Mouse (Mus musculus) thymus, postnatal 14 days (tissue): Measurements from ENCODE around the gene B3galt4.

Experiments used
- DNase-seq: peaks from one replicate; pipeline ENCODE4 v3.0.0; 2021

B3galt4 gene

DNA sequence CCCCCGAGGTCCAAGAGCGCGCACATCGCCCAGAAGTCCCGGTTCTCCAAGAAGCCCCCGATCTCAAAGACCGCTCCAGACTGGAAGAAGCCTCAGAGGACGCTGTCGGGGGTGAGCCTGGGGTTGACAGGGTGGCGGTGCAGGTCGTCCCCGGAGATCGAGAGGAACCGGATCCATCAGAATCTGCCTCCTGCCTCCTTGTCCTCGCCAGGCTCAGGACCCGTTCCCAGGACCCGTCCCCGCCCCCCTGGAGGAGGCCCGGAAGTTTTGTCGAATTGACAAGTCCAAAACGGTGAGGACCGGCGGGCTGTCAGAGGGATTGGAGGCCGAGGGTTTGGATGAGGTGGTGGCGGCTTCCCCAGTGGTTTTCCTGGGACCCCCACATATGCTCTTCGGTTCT, 10.3 kb downstream of the B3galt4 start:
- DNase-seq = peak; percentile 51

DNA sequence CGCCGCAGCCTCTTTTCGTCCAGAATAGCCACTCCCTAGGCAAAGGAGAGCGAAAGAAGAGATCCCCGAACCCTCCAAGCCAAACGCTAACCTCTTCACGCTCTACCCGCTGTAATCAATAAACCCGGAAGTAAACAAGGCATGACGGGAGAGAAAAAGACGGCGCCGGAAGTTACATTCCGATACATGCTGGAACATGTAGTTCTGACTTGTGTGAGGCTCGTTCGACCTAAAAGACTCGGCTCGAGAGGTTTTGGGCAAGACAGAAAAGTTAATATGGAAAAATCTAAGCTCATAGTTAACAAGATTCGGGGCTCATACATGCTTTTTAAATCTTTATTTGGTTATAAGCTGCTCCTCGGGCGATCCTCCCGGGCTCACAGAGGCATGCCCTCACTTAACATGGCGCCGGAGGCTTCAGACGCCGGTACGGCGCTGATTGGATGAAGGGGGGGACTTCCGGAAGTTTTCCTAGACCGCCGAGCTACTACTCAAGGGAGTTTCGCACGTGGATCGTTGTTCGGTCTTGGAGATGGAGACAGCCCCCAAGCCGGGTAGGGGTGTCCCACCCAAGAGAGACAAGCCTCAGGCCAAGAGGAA, 11.0 kb downstream of the B3galt4 start, which contains the start of the genes Pfdn6 and Wdr46:
Gene Pfdn6 (minus strand): TSS at position 138 of the 600 bp plus-strand sequence.
Gene Wdr46 (plus strand): TSS at position 455 of the 600 bp plus-strand sequence.
- DNase-seq = peak; percentile 88

DNA sequence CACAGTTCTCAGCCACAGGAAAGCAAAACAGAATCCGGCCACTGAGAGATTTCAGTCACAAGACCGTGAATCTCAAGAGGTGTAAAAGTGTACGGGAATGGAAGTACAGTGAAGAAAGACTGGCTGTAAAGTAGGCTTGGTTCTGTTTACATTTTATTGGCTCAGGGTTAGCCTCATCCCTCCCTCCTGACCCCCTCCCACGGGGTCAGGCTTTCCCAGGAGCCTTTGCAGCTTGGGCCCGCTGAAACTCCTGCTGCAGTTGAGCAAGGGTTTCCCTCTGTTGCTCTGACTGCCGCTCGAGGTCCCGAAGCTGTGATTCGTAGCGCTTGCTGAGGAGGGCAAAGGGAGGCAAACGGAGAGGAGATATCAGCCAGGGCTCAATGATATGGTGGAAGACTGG, 12.5 kb downstream of the B3galt4 start:
- no peak for DNase-seq

DNA sequence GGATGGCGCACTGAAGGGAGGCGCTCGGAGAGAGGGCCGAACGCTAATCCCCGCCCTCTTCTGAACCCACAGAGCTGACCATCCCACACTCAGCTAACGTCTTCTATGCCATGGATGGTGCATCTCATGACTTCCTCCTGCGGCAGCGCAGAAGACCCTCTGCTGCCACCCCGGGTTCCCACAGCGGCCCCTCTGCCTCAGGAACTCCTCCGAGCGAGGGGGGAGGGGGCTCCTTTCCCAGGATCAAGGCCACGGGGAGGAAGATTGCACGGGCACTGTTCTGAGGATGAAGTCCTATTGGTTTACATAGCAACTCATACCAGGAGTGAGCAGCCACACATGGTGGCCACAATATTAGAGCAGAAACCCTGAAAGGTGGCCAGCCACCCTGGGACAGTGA, 14.3 kb downstream of the B3galt4 start:
- DNase-seq = no peak

DNA sequence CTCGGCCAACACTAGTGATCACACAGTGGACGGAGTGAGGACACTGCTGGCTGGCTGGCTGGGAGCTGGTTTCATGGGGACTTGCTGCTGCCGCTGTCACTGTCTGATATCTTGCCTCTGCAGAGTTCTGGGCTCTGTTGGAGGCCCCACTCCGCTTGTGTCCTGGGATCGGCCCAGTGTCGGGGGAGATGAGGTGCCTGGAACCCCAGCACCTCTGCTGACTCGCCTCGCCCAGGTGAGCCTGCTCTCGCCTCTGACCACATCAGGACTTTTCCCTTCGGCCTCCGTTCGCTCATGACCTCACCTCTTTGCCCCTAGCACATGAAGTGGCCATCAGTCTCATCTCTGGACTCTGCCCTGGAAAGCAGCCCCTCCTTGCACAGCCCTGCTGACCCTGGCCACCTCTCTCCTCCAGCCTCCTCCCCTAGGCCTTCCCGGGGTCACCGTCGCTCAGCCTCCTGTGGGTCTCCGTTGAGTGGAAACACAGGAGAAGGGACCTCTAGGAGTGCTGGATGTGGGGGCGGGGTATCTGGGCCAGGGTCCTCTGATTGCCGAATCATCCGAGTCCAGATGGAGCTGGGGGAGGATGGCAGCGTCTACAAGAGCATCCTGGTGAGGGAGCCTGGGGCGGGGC, 15.7 kb downstream of the B3galt4 start:
- DNase-seq = no peak

DNA sequence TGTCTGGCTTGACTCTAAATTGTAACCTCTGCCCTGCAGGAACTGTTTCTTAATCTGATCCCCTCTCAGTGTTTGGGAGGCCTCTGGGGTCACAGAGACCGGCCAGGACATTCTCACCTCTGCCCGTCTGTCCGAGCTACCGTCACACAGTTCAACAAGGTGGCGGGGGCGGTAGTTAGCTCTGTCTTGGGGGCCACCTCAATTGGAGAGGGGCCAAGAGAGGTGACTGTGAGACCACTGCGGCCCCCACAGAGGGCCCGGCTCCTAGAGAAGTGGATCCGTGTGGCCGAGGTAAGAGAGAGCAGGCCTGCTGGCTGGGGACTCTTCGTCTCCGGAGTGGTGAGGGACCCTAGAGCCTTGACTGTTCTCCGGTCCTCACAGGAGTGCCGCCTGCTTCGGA, 18.3 kb downstream of the B3galt4 start:
- no peak for DNase-seq

DNA sequence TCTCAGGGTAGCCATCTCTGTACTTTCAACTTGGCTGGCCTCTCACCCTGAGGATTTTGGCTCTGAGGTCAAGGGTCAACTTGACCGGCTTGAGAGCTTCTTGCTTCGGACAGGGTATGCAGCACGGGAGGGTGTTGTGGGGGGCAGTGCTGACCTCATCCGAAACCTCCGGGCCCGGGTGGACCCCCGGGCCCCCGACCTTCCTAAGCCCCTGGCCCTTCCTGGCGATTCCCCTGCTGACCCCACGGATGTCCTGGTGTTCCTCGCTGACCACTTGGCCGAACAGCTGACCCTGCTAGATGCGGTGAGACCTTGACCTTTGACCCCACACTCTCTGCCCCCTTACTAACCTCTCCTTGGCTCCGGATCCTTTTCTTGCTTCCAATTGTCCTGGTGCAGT, 18.8 kb downstream of the B3galt4 start:
- DNase-seq = no peak

DNA sequence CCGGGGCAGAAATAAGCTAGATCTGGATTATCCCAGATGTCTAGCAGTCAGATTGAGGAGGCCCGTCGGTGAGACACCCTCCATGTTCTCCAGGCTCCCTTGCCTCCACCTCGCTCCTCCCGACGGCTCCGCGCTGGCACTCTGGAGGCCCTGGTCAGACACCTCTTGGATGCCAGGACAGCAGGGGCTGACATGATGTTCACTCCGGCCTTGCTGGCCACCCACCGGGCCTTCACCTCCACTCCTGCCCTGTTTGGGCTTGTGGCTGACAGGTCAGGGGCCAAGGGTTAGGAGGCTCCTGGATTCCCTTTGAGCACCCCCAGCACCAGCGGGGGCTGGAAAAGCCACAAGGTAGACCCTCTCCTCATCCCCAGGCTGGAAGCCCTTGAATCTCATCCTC, 19.3 kb downstream of the B3galt4 start:
- no peak for DNase-seq

DNA sequence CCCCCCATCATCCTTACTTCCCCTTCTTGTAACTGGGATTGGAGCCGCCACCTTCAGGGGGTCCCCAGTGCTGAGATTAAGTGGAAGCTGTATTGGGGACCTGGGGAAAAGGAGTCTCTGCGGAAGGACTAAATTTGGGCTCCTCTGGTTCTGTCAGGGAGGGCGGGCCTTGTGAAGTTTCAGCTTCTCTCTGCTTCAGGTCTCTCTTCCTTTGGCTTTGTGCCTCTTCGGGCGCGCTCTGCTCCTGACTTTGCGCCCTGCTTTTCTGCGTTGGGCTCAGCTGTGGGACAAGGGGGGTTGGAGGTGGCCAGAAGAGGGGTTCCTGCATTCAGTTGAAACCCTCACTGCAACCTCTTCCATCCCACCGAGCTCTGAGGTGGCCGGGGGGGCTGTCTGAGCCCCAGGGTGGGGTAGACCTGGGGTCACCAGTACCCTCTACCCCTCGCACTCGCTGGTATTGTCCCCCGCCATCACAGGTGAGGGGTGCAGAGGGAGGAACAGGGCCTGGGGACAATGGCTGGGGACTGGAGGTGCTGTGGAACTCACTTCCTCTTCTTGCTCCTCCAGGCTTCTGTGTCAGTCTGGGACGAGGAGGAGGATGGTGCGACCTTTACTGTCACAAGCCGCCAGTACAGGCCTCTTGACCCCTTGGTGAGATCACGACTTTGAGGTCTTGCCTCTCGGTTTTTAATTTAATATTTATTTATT, 20.0 kb downstream of the B3galt4 start:
- DNase-seq = no peak

DNA sequence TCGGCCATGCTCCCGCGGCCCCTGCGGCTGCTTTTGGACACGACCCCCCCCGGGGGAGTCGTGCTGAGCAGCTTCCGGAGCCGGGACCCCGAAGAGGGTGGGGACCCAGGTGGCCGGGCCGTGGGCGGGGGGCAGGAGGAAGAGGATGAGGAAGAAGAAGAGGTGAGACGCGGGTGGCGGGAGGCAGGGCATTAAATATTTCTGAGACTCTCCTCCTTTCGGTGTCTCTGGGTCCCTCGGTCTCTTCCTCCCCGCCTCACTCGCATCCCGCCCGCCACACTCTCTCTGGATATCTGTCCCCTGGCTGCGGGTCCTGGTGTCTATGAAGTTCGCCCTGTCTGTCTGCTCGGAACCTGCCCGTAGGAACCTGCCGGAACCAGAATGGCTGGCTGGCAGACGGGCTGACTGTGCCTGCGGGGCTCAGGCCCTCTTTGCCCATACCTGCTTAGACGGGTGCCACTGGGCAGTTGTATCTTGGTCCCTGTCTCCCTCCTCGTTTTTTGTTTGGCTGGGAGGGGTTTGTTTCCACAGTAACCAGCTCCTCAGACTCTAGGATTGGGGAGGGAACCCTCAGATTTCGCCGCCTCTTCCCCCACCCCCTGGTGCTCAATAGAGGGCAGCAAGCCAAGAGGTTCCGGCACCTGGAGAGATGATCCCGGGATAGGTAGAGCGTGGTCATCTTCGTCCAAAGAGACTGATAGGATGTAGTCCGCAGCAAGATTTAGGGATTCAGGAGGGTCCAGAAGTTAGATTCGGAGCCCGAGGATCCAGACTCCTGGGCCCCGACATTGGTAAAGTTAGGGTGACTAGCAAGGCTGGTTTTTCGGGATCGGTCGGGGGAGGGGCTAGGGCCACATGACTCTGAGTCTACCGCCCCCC, 20.8 kb downstream of the B3galt4 start:
- peak; percentile 85 for DNase-seq

DNA sequence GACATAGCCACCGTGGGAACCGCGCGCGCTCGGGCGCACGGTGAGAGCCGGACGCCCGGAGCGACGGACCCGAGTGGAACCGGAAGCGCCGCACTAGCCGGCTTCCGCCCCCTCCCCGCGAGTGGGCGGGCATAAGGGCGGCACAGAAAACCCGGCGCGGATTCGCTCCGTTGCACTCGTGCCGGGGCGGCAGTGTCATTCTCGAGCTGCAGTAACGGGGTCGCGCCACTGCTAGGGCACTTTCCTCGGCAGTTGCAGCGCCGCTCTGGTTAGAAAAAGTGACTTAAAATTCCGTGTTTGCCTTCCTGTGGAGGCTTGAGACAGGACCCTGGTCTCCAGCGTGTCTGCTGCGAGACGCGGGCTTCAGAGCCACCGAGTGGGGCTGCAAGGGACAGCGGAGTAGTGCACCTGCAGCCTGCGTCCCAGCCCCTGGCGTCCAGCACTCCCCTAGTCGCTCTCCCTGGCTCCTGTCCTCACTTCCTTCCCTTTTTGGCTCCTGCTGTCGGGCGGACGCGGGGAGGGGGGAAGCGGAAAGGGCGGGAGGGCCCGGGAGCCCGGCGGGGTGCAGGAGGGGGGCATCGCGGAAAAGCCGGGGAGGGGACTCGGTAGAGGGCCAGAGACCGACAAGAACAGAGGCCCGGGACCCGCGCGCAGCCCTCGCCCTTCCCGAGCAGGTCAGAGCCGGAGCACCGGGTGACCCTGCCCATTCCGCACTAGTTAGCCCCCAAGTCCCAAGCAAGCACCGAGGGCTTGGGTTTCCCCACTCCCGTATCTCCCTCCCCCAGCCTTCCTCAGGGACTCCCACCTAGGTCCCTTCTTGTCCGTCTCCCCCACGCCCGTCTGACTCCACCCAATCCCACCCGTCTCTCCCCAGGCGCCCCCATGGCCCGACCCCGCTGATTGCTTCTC, 21.7 kb downstream of the B3galt4 start, which contains the start of gene Rgl2:
Gene Rgl2 (plus strand): TSS at position 173 of the 909 bp plus-strand sequence.
- DNase-seq = peak; percentile 98

DNA sequence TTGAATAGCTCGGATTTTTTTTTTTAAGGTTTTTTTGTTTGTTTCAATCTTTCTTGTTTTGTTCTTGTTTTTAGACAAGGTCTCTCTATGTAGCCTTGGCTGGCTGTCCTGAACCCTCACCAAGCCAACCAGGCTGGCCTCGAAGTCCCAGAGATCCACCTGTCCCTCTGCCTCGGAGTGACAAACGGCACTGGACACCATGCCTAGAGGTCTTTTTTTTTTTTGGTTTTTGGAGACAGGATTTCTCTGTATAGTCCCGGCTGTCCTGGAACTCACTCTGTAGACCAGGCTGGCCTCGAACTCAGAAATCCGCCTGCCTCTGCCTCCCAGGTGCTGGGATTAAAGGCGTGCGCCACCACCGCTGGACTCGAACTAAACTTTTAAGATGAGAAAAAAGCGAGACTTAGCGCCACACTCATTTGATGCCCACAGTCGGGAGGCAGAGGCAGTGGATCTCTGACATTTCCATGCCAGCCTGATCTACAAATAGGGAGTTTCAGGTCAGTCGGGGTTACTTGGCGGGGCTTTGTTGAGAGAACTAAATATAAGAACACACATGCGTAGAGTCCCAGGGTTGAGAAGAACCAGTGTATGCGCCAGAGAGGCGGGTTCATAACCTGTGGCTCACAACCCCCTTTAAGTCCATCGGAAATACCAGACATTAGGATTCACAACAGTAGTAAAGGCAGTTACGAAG, 22.9 kb downstream of the B3galt4 start:
- no peak for DNase-seq

DNA sequence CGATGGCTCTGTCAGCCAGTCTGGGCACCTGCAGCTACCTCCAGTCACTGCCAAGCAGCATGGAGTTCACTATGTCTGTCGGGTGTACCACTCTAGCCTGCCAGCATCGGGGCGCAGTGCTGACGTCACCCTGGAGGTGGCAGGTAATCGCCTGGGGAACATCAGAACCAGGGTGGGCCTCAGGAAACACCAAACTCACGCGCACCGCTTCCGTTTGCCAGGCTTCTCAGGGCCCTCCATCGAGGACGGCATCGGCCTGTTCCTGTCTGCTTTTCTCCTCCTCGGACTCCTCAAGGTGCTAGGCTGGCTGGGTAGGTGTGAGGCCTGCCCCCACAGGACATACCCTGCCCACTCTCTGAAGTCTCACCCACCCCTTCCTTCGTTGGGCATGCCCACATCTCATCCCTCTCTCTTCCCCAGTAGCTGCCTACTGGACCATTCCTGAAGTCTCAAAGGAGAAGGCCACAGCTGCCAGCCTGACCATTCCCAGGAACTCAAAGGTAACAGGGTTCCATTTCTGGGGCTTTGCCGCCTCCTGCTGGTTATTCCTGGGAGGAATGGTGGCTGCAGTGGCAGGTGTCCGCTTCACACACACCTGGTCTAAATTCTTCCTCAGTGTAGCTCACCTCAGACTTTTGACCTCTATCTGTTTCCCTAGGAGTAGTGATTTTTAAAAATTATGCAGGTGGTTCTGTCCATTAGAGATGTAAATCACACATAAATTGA, 24.9 kb downstream of the B3galt4 start:
- no peak for DNase-seq

DNA sequence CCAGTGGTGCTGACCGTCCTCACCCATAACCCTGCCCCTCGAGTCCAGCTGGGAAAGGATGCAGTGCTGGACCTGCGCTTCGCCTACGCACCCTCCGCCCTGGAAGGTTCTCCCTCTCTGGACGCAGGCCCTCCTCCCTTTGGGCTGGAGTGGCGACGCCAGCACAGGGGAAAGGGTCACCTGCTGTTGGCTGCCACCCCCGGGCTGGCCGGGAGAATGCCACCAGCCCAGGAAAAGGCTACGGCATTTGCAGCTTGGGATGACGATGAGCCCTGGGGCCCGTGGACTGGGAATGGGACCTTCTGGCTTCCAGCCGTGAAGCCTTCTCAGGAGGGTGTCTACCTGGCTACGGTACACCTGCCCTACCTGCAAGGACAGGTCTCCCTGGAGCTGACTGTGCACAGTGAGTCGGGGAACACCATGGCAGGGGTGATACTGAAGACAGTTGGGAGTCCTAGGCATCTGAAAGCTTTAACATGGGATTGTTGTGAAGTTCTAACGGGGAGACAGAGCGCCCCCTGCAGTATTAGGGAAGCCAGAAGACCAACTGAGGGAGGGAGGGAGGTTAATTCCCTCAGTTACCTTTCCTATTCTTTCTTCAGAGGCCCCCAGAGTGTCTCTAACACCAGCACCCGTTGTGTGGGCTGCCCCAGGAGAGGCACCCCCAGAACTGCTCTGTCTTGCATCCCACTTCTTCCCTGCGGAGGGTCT, 25.7 kb downstream of the B3galt4 start:
- no peak for DNase-seq

DNA sequence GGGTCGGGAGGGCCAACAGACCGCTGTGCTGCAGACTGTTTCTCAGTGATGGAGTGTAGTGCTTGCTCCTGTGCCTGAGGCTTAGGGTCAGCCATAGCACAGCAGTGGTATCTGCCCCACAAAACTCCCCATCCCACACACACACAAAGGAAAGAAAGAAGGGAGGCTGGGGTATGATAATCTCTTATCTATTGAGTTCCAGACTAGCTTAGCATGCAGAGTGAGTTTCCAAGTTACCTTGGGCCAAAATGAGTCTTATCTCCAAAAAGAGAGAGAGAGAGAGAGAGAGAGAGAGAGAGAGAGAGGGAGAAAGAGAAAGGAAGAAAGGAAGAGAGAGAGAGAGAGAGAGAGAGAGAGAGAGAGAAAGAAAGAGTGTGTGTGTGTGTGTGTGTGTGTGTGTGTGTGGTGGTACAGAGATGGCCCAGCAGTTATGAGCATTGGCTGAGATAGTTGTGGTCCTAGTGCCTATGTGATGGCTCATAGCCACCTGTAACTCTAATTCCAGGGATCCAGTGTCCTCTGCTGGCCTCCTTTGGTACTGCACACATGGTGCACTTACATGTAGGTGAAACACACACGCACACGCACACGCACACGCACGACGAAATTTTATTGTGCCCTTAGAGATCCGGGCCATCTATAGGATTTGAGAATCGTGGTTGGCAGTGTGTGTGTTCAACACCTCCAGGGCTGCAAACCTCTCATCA, 26.6 kb downstream of the B3galt4 start:
- peak; percentile 64 for DNase-seq

DNA sequence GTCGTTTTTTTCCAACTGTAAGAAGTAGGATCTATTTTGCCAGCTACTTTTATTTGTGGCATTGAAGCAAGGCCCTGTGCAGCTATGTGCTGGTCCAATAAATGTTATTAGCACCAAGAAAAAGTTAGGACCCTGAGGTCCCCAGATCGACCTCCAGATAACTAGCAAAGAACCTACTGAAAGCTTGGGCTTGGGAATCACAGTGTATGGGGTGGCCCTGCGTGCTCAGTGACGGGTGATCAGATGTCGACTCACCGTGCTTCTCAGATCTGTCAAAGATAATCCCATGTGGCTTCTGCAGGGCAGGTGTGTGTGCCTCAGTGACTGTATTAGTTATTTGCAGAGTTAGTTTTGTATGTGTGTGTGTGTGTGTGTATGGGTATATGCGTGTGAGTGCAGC, 29.9 kb downstream of the B3galt4 start:
- no peak for DNase-seq

DNA sequence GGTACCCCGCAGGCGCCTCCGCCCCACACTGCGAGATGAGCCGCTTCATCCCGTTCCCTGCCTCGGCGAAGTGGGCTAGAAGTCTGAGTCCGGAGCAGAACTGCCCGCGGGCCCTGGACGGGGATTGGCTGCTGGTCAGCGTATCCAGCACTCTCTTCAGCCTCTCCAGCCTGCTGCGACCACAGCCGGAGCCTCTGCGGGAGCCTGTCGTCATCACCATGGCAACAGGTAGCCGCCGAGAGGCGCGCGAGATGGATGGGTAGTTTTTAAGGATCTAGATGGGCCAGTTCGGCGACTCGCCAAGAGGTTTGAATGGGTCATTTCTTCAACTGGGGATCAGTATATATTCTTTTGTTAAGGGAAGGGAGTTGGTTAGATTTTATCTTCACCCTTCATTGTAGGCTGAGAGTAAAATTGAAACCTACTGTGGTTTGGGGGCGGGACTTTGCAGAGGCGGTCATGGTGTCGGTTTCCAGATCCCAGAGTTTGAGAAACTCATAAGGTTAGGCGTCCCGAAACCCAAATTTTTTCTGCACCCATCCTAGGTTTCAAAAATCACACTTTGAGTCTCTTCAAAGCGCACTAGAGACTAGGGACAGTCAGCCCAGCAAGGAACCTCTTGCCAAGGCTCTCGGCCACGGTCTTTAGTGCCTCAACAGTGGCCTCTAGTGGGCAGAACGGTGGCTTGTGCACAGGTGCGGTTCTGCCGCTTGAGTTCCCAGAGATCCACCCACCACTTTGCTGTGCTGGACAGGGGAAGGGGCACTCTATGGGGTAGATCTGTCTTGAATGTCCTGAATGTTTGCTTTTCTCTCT, 30.8 kb downstream of the B3galt4 start:
- peak; percentile 90 for DNase-seq
